Mouse (Mus musculus) activated CD4-positive, CD25-positive, alpha-beta regulatory T cell (primary cell): ENCODE results near the gene Ccdc117. TPM values are rescaled to one million over a fixed set of nuclear protein-coding genes. Genes with fewer than 3 reads are reported as not detected.

Experiments
- polyA plus RNA-seq, 2 experiments: library from polyadenylated mRNA; unstranded; fragments of 100-300 nt; shearing (Covaris generic); gene quantifications; one replicate each; pipeline ENCODE4 v1.2.1; 2017

Gene Ccdc117
- 10 to 100 TPM; 23.7 to 33.8 TPM for polyA plus RNA-seq

DNA sequence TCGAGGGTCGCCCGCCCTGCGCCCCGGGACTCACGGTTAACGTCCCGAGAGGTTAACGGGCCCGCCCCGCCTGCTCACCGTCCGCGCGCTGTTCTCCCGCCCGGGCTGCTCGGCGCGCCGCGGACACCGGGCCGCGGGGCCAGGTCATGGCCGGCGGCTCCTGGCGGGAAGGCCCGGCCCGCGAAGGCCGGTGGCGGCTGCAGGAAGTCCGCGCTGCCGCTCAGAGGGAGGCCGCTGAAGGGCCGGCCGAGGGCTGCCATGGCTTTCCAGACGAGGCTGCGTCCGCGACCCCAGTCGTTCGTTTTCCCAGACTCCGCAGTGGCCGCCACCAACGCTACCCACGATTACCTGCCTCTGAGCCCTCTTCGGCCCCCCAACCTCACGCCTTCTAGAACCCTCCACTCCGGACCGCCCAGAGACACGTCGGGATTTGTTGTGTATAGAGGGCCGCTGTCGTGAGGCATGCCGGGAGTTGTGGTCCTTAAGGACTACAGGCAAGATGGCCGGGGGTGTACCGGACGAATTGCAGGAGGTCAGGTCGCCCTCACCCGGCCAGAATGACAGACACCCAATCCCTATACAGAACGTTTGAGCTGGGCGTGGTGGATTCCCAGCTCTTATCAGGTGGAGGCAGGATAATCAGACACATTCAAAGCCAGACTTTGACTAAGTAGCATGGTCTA is at the start of gene Ccdc117:
Ccdc117 (minus strand) TSS at position 389 of the 683 bp plus-strand sequence.

DNA sequence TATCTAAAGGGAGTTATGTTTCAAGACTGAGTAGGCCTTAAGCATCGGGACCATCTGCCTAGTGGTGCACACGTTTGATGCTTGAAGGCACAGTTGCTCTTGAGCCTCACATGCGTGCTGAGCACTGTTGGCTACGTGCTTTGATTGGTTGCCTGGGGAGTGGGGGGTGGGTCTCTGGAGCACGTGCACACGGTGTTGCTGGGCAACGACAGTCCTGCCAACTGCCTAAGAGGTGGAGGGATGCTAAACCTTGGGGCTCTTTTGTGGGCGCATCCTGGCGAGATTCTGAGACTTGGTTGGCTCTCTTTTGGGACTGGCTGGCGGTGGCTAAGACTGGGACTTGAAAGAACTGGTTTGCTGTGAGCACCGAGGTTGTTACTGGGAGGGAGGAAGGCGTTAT is 27.5 kb upstream of the Ccdc117 start, which contains the start of gene Ankrd36:
Ankrd36 (plus strand) TSS at position 211 of the 400 bp plus-strand sequence.

DNA sequence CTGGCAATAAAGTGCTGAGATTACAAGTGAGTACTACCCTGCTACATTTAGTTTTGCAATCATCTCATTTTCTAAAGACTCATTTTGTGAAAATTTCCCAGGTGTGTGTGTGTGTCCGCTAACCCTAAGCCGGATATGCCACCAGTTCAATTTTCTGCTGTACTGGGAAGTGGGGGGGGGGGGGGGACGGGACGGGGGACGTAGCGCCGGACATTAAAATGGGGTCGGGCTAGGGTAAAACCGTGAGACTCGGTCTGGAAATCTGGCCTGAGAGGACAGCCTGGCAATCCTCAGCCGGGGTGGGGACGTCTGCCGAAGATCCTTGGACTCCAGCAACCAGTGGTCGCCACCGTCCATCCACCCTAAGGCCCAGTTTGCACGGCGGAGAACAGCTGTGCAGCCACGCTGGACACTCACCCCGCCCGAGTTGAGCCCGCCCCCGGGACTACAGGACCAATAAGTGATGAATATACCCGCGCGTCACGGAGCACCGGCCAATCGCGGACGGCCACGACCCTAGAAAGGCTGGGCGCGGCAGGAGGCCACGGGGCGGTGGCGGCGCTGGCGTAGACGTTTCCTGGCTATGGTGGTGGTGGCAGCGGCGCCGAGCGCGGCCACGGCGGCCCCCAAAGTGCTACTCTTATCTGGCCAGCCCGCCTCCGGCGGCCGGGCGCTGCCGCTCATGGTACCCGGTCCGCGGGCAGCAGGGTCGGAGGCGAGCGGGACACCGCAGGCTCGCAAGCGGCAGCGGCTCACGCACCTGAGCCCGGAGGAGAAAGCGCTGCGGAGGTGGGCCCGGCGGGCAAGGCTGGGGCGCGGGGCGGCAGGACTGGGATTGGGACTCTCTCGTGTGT is 21.3 kb downstream of the Ccdc117 start, which contains the start of gene Xbp1:
Xbp1 (plus strand) TSS at position 248 of the 854 bp plus-strand sequence.

Other genes starting within 250 kb of the Ccdc117 start
- 10 to 100 TPM in 1 of 2 experiments, 1 to 10 TPM in 1; 8.2 to 10.8 TPM for gene Znrf3, start 97.3 kb downstream of the Ccdc117 start, polyA plus RNA-seq
- 100 to 1,000 TPM; 148 to 154 TPM for gene Xbp1, start 21.5 kb downstream of the Ccdc117 start, polyA plus RNA-seq
- under 1 TPM in 1 of 2 experiments, not detected in 1; 0.20 TPM for gene Ankrd36, start 27.5 kb upstream of the Ccdc117 start, polyA plus RNA-seq
- 100 to 1,000 TPM; 161 to 171 TPM for gene Mrps24, start 173.5 kb upstream of the Ccdc117 start, polyA plus RNA-seq
- gene Urgcp, start 220.2 kb upstream of the Ccdc117 start, polyA plus RNA-seq, result 10 to 100 TPM; 12.1 to 20.0 TPM
- gene Dbnl, start 246.3 kb upstream of the Ccdc117 start, polyA plus RNA-seq, result 100 to 1,000 TPM; 229 to 284 TPM